Mouse (Mus musculus) layer of hippocampus, adult 11-12 months (tissue): ENCODE results near the gene Frmd8.

Source experiments
- DNase-seq: peaks from one replicate; pipeline ENCODE4 v3.0.0; 2022; ENCODE audit warnings: low spot score

Gene Frmd8

DNA sequence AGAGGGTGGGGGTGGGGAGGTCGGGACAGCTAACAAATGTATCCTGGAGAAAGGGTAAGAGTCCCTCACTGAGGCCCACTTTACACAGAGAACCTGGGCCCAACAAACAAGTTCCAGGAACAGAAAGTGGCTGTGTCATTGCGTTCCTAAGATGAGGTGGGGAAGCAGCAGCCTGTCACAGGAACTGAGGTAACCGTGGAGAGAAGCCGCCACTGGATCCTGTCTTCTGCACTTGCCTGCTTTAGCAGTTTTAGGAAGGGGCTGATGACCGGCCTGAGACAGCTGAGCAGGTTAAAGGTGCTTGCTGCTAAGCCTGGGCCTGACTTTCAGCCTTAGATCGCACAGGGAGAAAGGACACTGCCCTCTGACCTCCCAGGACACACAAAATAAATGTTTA is 68.3 kb downstream of the Frmd8 start:
- DNase-seq: no peak

DNA sequence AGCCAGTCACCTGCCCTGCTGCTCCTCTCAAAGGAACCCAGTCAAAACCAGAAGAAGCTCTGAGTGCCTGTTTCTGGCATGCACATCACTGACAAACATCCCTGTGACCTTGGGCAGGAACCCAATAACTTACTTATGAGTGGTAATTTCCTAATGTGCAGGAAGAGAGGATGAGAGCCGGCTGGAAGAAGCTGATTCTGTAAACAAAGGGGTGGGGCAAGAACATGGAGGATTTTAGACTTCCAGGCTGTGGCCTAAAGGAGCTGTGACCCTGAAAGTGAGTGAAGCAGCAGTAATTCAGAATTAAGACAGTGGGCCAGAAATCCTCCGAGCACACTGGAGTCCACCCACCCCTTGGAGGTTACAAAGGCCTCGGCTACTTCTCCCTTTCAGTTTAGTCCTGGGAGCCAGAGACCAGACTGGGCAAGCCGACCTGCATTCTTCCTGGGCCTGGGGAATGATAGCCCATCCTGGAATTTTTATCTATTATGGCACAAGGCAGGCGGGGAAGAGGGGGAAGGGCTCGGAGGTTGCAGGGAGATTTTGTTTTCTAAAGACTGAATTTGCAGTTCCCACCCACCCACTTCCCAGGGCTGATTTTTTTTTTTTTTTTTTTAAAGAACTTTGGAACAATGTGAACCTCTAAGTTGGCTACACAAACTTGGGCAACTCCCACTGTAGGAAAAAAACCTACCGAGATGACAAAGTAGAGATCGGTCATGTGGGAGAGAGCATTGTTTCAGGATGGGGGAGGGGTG is 68.8 kb downstream of the Frmd8 start:
- no peak for DNase-seq

DNA sequence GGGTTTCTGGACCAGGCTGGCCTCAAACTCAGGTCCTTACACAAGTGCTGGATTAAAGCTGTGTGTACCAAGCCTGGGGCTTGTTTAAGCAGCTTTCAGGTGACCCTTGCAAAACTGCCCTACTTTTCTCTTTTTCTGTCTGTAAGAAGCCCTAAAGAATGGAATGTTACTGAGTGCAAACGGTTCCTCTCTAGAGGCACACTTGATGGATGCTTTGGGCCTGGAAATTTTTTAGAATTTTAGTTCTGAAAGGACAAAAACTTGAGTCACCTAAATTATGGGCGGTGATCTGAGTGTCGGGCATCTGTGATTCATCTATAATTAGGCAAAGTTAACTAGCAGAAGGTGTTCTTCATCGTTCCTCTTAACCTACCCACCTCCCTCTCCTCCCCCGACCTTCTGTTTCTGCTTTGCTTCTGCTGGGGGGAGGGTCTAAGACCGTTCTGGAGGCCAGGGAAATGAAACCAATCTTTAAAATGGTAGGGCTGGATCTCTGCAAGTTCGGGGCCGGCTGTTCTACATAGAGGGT is 70.6 kb downstream of the Frmd8 start:
- DNase-seq: peak; percentile 57

DNA sequence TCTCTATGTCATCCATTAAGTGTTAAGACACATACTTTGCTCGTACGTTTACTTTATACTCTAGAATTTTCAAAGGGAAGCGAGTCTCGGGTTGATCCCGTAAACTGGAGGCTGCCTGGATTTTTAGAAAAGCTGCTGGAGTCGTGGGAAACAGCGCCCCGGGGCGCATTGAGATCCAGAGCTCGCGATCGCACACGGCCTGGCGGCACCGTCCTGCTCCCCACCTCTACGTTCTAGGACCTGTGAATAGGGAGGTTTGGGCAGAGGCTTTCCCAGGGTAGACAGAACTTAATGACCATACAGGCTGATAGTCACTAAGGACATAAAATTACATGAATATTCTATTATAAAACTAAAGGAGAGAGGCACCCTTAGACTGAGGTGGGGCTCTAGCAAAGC is 71.2 kb downstream of the Frmd8 start:
- no peak for DNase-seq

DNA sequence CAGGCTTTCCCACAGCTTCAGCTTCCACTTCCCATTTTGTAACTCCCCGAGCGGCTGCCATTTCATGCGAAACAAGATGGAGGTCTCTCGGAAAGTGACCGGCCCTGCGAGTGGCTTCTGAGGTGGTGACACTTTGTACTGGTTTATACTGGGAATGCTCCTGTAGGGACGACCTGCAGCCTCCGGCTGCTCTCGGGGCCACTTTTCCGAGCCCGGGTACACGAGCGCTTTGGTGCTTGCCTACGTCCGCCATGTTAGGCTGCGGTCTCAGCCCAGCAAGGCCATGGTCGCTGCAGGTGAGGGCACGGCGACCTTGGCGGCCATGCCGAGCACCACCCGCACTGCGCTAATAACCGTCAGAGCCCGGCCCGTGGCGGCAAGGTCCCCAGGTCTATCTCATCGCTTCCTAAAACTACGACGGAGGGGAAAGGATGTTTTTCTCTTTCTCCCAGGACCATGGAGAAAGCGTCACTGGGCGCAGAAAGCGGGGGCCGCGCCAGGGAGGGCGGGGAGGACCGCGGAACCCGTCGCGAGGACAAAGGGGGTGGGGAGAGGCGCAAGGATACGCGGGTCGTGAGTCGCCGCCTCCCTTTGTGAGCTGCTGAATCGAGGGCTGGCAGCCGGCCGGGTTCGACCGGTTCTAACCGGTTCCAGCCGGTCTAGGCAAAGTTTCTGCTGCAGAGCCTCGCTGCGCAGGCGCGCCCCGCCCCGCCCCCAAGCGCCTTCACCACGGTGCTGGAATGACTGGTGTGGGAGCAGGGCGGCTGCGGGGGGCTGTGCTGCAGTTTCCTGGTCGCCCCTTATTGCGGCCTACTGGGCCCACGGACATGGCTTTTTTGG is 71.8 kb downstream of the Frmd8 start:
- DNase-seq: peak; percentile 99

DNA sequence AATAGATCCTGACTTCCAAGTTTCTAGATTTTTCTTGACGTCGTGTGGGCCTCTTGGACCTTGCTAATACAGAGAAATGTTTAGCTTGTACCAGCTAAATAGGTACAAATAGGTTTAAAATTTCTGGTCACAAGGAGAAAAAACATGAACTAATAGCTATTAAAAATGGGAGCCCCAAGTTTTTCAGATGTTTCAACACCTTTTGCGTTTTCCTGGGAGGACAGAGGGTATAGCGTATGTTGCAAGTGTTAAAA is 72.4 kb downstream of the Frmd8 start:
- DNase-seq: no peak

DNA sequence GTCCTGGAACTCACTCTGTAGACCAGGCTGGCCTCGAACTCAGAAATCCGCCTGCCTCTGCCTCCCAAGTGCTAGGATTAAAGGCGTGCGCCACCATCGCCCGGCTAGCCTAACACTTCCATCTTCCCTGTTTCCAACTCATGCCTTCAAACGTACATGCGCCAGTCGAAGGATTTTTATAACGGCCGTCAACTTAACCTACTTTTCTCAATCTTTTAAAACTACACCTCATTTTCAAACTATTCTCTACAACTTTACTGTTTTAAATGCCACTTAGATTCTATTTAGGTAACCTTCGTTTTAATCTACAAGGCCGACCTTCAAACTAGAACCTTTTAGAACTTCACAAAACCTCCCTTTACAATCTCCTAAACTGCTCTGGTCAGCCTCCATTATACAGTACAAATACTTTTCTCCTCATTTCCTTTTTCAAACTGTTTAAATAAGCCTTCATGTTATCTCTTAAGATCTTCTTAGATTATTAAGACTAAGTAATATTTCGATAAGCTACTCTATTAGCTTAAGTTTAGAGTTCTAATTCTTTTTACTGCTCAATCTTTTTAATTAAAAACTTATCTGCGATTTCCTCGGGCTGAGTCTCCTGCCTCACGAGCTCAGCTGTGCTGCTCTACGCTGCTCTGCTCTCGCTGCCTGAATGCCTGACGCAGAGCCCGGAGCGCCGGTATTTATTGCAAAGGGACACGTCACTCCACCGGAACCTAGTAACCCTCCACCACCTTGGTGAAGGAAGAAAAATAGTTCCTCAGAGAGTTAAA is 72.9 kb downstream of the Frmd8 start:
- DNase-seq: peak; percentile 97

DNA sequence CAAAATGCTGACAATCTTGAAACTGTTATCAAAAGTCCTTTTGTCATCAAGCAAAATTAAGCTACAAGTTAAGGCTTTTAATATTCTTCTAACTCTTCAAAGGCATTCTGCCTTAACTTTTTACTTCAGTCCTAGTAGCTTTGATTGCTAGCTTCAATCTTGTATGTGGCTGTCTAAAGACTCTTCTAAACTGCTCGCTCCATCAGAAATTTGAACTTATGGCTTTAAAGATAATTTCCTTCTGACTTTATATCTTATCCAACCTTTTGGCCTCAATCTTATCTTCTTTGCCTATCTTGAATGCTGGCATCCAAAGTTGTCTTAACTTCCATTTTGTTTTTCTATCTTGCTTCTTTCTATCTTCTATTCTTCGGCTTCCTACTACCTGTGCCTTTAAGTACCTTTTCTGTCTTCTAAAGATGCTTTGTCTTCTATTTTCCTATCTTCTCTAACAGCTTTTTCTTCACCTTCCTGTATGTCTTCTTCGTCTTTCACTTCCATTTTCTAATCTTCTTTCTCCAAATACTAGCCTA is 73.6 kb downstream of the Frmd8 start:
- no peak for DNase-seq

DNA sequence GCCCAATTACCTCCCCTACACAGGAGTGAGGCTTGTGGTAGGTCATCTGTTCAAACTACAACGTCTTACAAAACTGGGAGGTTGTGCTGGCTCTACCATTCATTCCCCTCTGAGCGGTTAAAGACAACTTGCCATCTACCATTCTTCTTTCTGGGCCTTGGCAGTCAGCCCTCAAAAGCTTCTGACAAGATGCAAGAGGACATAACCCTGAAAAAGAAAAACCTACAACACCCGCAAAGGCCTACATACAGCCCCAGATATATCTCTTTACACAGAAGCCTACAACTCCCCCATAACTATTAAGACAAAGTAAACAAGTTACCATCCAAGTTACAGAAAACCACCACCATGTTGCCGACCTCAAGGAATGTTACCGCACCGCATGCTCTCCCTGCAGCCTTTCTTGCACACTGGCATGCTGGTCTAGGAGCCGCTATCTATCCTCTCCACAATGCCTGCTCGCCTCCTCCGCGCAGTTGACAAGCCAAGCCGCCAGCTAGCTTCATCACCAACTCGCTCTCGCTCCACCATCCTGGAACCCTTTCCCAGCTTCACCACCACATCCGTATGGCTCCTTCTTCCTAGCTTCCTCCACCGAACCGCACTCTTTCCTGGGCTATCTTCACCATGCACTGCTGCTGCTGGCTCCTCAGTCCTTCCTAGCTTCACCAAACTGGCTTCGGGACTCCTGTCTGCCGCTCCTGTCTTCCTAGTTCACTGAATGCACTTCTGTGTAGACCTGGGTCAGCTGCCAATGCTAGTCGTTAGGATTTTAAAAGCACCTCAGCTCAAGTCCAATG is 74.2 kb downstream of the Frmd8 start:
- DNase-seq: no peak

DNA sequence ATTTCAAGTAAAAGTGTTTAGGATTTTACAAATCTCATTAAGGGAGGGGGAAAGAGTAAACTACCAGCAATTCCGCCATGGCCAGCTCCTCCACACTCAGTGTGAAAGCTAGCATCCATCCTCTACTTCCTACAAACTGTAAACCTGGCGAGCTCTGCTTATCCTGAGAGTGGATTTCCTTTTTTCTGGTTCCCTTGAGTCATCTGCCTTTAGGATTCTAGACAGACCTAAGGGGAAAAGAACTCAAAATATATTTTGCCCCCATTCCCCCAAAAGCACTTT is 74.8 kb downstream of the Frmd8 start:
- DNase-seq: no peak
